Mouse (Mus musculus) brain, embryonic 14.5 days (tissue): Measurements from ENCODE around the gene Nell1.

Experiments
- CTCF ChIP-seq: fragments of 200-500 bp; IDR thresholded peaks from 2 replicates; pipeline ENCODE4 v1.5.1; 2012; ENCODE audit warnings: inconsistent platforms, mild to moderate bottlenecking, moderate library complexity, borderline replicate concordance; ENCODE audit not compliant: insufficient read depth, insufficient read length; ENCODE audit errors: extremely low read depth
- POLR2A ChIP-seq: fragments of 200-500 bp; IDR thresholded peaks from 2 replicates; pipeline ENCODE4 v1.6.1; 2012; ENCODE audit warnings: mild to moderate bottlenecking, inconsistent platforms, borderline replicate concordance; ENCODE audit not compliant: poor library complexity, insufficient read depth, insufficient read length, severe bottlenecking; ENCODE audit errors: extremely low read depth

GRCm38 (mm10) chr7:50755516-50755915 lies 780.9 kb downstream of the Nell1 start:
- TF ChIP-seq CTCF, result no peak
- TF ChIP-seq POLR2A, result no peak
